Mouse (Mus musculus) forebrain, embryonic 13.5 days (tissue): ENCODE measurements around the gene Mpzl1. TPM values are rescaled to one million over a fixed set of nuclear protein-coding genes. Genes with fewer than 3 reads are reported as not detected.
A peak's percentile ranks its signal among the peaks of the same experiment; 100 is the strongest.

Source experiments
- ATAC-seq: fragments of 200-750 bp; cut with Nextera tagmentation; 2 replicates; pipeline ENCODE4 v1.8.0; 2017
- H3K27ac ChIP-seq: fragments of 300-500 bp; sonication (generic); 2 replicates; pipeline ENCODE4 v1.5.1; 2015; ENCODE audit warnings: inconsistent platforms, mild to moderate bottlenecking, moderate library complexity
- H3K27me3 ChIP-seq: fragments of 300-500 bp; sonication (generic); 2 replicates; pipeline ENCODE4 v1.6.1; 2015; ENCODE audit warnings: mild to moderate bottlenecking, inconsistent platforms
- H3K36me3 ChIP-seq: fragments of 300-500 bp; sonication (generic); 2 replicates; pipeline ENCODE4 v1.6.1; 2015; ENCODE audit warnings: mild to moderate bottlenecking, inconsistent platforms; ENCODE audit not compliant: poor library complexity, severe bottlenecking
- H3K4me1 ChIP-seq: fragments of 300-500 bp; sonication (generic); 2 replicates; pipeline ENCODE4 v1.6.1; 2015; ENCODE audit warnings: inconsistent platforms
- H3K4me2 ChIP-seq: fragments of 300-500 bp; sonication (generic); 2 replicates; pipeline ENCODE4 v1.6.1; 2015; ENCODE audit warnings: inconsistent platforms, mild to moderate bottlenecking, moderate library complexity
- H3K4me3 ChIP-seq: fragments of 300-500 bp; sonication (generic); 2 replicates; pipeline ENCODE4 v1.5.1; 2015; ENCODE audit warnings: mild to moderate bottlenecking, inconsistent platforms
- H3K9ac ChIP-seq: fragments of 300-500 bp; sonication (generic); 2 replicates; pipeline ENCODE4 v1.6.1; 2015; ENCODE audit warnings: mild to moderate bottlenecking, inconsistent platforms
- H3K9me3 ChIP-seq: fragments of 300-500 bp; sonication (generic); replicated peaks from 2 replicates; pipeline ENCODE4 v1.6.1; 2016; ENCODE audit warnings: inconsistent platforms
- WGBS: fragments of 180-500 bp; shearing (Covaris S2); methylation state at CpG from one replicate; pipeline ENCODE4 v1.1.7; 2015; 5-methylcytosine and 5-hydroxymethylcytosine counted together
- polyA plus RNA-seq: library from polyadenylated mRNA; unstranded; fragments of >200 nt; fragmentation: Nextera tagmentation; extraction: Ambion mirVana; gene quantifications from 2 replicates; pipeline ENCODE4 v1.2.1, GENCODE M21; 2015

Gene Mpzl1
- polyA plus RNA-seq, 1 experiment from 2014 or later = 131 TPM

DNA sequence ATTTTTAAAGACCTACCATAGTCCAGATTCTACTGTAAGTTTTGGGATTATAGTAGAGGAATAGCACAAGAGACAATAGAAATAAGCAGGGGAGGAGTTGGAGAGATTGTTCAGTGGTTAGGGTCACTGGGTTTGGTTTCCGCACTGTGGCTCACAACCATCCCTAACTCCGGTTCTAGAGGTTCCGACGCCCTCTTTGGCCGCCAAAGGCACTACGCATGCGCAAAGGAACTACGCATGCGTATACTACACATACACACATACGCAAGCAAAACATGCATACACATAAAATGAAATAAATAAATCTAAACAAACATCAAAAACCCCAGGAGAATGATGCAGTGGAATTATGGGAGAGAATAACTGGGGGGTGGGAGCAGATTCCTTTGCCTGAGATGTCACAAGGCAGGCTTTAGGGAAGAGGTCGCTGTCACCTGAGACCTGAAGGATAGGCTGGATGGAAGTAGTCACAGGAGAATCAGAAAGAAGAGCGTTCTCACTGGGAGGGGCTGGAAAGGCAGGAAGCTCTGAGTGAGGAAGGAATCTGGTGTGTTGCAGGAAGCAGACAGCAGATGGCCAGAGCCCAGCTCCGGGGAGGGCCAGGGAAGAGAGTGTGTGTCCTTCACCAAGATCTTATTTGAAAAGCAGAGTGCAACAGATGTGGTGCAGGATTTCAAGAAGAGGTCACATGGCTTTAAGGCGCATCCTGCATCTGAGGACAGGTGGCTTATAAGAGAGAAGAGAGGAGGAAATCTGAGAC, 19.0 kb upstream of the Mpzl1 start:
- 92% methylated on average over 14 of the region's 14 CpGs for WGBS
- no peak overlapping the region for H3K9ac ChIP-seq
- no peak for ATAC-seq
- H3K4me3 ChIP-seq = no peak overlapping the region
- H3K4me2 ChIP-seq = no peak overlapping the region
- no peak overlapping the region for H3K27ac ChIP-seq
- H3K27me3 ChIP-seq = no peaks in the 10 kb centered on the region
- no peaks in the 10 kb centered on the region for H3K36me3 ChIP-seq
- no peaks in the 10 kb centered on the region for H3K4me1 ChIP-seq
- no peaks in the 10 kb centered on the region for H3K9me3 ChIP-seq

- Histone ChIP-seq H3K9ac (no peak overlapping the region), H3K27ac (no peak overlapping the region), H3K4me1 (no peaks in the 10 kb centered on the region), H3K9me3 (no peaks in the 10 kb centered on the region), H3K4me2 (no peak overlapping the region), H3K27me3 (no peaks in the 10 kb centered on the region), H3K36me3 (no peaks in the 10 kb centered on the region), H3K4me3 (no peak overlapping the region)
- WGBS = 73% methylated on average over 2 of the region's 2 CpGs
- no peak for ATAC-seq
These were observed 18.2 kb upstream of the Mpzl1 start for GRCm38 (mm10) chr1:165652507-165652906.

DNA sequence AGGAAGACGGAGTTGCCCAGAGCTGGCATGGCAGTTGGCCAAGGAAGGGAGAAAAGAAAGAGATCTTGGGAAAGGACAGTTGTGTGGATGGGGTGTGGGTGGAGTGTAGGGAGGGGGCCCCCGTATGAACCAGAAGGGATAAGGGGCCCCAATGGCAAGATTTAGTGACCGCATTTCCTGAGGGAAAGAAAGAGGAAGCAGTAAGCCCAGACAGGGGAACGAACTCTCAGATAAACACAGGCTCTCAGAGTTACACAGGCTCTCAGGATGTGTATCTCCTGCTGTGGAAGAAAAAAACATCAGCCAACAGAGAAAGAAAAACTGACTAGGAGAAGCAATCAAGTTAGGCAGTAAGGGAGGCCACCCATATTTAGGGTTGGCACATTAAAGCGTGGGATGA, 16.8 kb upstream of the Mpzl1 start:
- no peak overlapping the region for H3K9ac ChIP-seq
- H3K27ac ChIP-seq = no peak overlapping the region
- no peaks in the 10 kb centered on the region for H3K36me3 ChIP-seq
- no peaks in the 10 kb centered on the region for H3K4me1 ChIP-seq
- no peaks in the 10 kb centered on the region for H3K27me3 ChIP-seq
- no peak overlapping the region for H3K4me2 ChIP-seq
- 72% methylated on average over 5 of the region's 5 CpGs for WGBS
- no peak for ATAC-seq
- H3K4me3 ChIP-seq = no peak overlapping the region
- H3K9me3 ChIP-seq = no peaks in the 10 kb centered on the region

DNA sequence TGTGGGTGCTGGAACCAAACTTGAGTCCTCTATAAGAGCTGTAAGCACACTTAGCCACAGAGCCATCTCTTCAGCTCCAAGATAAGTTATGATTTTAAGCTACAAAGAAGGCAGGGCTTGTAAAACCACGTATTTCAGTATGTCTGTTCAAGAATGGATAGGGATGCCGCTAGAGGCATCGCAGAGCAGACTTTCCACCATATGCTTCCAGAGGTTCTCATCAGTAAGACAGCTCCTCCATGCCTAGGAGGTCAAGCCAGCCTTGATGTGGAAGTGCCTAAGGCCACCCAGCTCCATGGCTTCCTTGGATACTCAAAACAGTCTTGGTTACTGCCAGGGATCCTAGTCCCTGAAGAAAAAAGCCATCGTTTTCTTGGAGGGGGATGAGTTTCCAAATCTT, 10.8 kb upstream of the Mpzl1 start:
- no peak overlapping the region for H3K27ac ChIP-seq
- no peaks in the 10 kb centered on the region for H3K9me3 ChIP-seq
- no peak overlapping the region for H3K4me3 ChIP-seq
- no peaks in the 10 kb centered on the region for H3K27me3 ChIP-seq
- no peak overlapping the region for H3K4me2 ChIP-seq
- WGBS = 79% methylated on average over 4 of the region's 4 CpGs
- no peaks in the 10 kb centered on the region for H3K36me3 ChIP-seq
- ATAC-seq = no peak
- H3K4me1 ChIP-seq = no peaks in the 10 kb centered on the region
- no peak overlapping the region for H3K9ac ChIP-seq

DNA sequence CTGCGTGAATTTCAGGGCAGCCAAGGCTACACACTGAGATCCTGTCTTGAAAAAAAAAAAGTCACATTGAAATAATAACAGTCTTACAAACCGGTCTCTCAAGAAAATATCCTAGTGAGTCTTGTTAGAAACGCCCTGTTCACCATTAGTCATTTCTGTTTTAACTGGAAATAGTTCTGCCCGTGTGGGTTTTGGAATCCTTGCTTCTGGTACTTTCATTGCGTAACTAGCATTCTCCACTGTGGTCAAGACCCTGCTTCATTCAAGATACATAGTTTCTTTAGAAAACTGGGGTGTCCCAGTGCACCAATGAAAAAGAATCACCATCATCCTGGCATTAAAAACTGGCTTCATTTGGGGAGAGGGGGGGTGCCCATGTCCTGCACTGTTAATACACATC, 9.4 kb upstream of the Mpzl1 start:
- H3K4me3 ChIP-seq = no peak overlapping the region
- no peak for ATAC-seq
- H3K4me2 ChIP-seq = no peak overlapping the region; the same call in 1 of the 2 replicates
- H3K27me3 ChIP-seq = no peaks in the 10 kb centered on the region
- no peak overlapping the region for H3K27ac ChIP-seq
- no peaks in the 10 kb centered on the region for H3K9me3 ChIP-seq
- H3K4me1 ChIP-seq = no peaks in the 10 kb centered on the region
- no peaks in the 10 kb centered on the region for H3K36me3 ChIP-seq
- no peak overlapping the region for H3K9ac ChIP-seq
- 83% methylated on average over 5 of the region's 5 CpGs for WGBS

GRCm38 (mm10) chr1:165642780-165643311, 8.5 kb upstream of the Mpzl1 start:
- Histone ChIP-seq H3K9ac (peak overlapping the region; percentile 87), H3K4me1 (no peaks in the 10 kb centered on the region), H3K4me2 (peak overlapping the region; percentile 60), H3K4me3 (peak overlapping the region; percentile 78), H3K27ac (peak overlapping the region; percentile 89), H3K9me3 (no peaks in the 10 kb centered on the region), H3K27me3 (no peaks in the 10 kb centered on the region), H3K36me3 (no peaks in the 10 kb centered on the region)
- WGBS = under 1% methylated on average over 16 of the region's 16 CpGs
- ATAC-seq = peak; percentile 74

GRCm38 (mm10) chr1:165641786-165642771, 7.7 kb upstream of the Mpzl1 start:
- H3K9me3 ChIP-seq = no peaks in the 10 kb centered on the region
- H3K4me3 ChIP-seq = peak overlapping the region; percentile 78
- ATAC-seq = peak; percentile 82
- H3K4me2 ChIP-seq = peak overlapping the region; percentile 60
- no peaks in the 10 kb centered on the region for H3K27me3 ChIP-seq
- under 1% methylated on average over 75 of the region's 75 CpGs for WGBS
- H3K27ac ChIP-seq = peak overlapping the region; percentile 89
- no peaks in the 10 kb centered on the region for H3K4me1 ChIP-seq
- no peaks in the 10 kb centered on the region for H3K36me3 ChIP-seq
- peak overlapping the region; percentile 87 for H3K9ac ChIP-seq

DNA sequence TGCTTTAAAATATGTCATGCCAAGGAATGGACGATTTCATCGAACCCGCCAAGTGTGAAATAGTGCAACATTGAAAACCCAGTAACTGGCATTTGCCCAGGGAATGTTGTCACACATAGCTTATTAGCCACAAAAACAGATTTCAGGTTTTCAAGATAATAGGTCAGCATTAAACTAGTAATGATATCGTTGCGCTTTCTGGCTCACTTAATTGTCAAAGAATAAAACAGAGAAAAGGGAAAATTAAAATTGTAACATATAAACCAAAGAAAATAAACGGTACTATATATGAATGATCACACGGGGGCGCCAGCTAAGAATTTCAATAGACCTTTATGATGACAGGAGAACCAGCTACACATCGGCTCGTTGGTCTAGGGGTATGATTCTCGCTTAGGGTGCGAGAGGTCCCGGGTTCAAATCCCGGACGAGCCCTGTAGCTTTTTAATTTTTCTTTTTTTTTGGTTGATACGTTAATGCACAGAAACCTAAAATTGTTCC, 7.0 kb upstream of the Mpzl1 start:
- Histone ChIP-seq H3K4me1 (no peaks in the 10 kb centered on the region), H3K9ac (no peak overlapping the region)
- WGBS = 6% methylated on average over 16 of the region's 16 CpGs

GRCm38 (mm10) chr1:165636289-165636688, 2.0 kb upstream of the Mpzl1 start:
- H3K27ac ChIP-seq = no peak overlapping the region
- H3K9ac ChIP-seq = no peak overlapping the region
- H3K4me3 ChIP-seq = no peak overlapping the region
- H3K27me3 ChIP-seq = no peaks in the 10 kb centered on the region
- H3K9me3 ChIP-seq = no peaks in the 10 kb centered on the region
- no peak for ATAC-seq
- 88% methylated on average over 8 of the region's 8 CpGs for WGBS
- no peaks in the 10 kb centered on the region for H3K36me3 ChIP-seq
- peaks cover 27% of the 10 kb centered on the region for H3K4me1 ChIP-seq
- no peak overlapping the region for H3K4me2 ChIP-seq

More for the DNA sequence above, 7.0 kb upstream of the Mpzl1 start:
- H3K4me3 ChIP-seq = peak overlapping the region; percentile 78
- H3K36me3 ChIP-seq = no peaks in the 10 kb centered on the region
- ATAC-seq = peak; percentile 69
- H3K27me3 ChIP-seq = no peaks in the 10 kb centered on the region
- H3K9me3 ChIP-seq = no peaks in the 10 kb centered on the region
- H3K4me2 ChIP-seq = peak overlapping the region; percentile 60
- H3K27ac ChIP-seq = no peak overlapping the region

- Histone ChIP-seq H3K9ac (peak overlapping the region; percentile 86), H3K27ac (peak overlapping the region; percentile 96), H3K9me3 (no peaks in the 10 kb centered on the region), H3K4me3 (peak overlapping the region; percentile 72), H3K27me3 (no peaks in the 10 kb centered on the region), H3K4me1 (peaks cover 34% of the 10 kb centered on the region), H3K4me2 (peak overlapping the region; percentile 67), H3K36me3 (no peaks in the 10 kb centered on the region)
- 0 out of 2 replicates have a peak, but pooled peaks have one; percentile 0 for ATAC-seq
- WGBS = 21% methylated on average over 17 of the region's 17 CpGs
These were observed 938 bp upstream of the Mpzl1 start for GRCm38 (mm10) chr1:165635055-165635897.

DNA sequence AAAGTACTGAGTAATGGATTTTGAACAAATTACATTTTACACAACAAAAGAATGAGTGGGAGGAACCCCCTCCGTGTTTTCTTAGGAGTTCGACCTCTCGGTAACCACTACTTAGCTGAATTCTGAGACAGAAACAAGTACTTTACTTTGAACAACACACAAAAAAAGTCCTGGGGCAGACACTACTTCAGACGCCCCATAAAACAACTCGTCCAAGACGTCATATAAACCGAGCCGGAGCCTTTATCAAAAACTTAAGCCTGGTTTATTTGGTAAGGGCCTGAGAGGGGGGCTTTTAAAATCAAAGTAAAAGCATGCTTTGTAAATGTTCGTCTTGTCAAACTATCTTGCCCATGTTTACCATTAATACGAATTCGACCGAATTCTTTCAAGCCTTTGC, 993 bp downstream of the Mpzl1 start:
- Histone ChIP-seq H3K9me3 (no peaks in the 10 kb centered on the region), H3K36me3 (no peaks in the 10 kb centered on the region), H3K4me2 (peak overlapping the region; percentile 67), H3K27me3 (no peaks in the 10 kb centered on the region), H3K4me1 (peaks cover 44% of the 10 kb centered on the region), H3K4me3 (peak overlapping the region; percentile 72), H3K9ac (peak overlapping the region; percentile 86), H3K27ac (no peak overlapping the region)
- no peak for ATAC-seq
- WGBS = 1% methylated on average over 12 of the region's 12 CpGs
